Mouse (Mus musculus) spleen, adult 2 months (tissue): Measurements from ENCODE around the gene Treml4.

Experiments
- CTCF ChIP-seq: fragments of 200-500 bp; IDR thresholded peaks from 2 replicates; pipeline ENCODE4 v1.5.1; 2011; ENCODE audit warnings: mild to moderate bottlenecking, inconsistent platforms; ENCODE audit not compliant: insufficient read depth, insufficient read length, insufficient replicate concordance; ENCODE audit errors: extremely low read depth
- POLR2A ChIP-seq: fragments of 200-500 bp; IDR thresholded peaks from 2 replicates; pipeline ENCODE4 v1.6.1; 2011; ENCODE audit warnings: low read depth, low read length, inconsistent platforms

DNA sequence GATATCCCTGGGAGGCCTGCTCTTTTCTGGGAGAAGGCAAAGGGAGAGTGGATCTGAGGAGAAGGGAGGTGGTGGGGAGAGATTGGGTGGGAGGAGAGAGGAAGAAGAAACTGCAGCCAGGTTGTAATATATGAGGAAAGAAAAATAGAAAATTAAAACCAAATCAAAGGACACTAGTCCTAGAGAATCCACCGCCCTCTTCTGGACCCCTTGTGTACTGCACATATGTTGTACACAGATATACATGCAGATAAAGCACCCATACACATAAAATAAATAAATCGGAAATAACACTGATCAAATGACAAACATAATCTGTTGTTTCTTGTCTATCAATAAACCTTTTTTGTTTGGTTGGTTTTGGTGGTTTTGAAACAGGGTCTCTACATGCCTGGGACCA, 23.2 kb downstream of the Treml4 start:
- no peak for TF ChIP-seq POLR2A
- no peak for TF ChIP-seq CTCF
